Mouse (Mus musculus): ENCODE results near the gene Rapgef3.

Rapgef3 gene

GRCm38 (mm10) chr15:97791126-97791700, 23.4 kb upstream of the Rapgef3 start:
- no peak for DNase-seq

GRCm38 (mm10) chr15:97789761-97790505, 22.2 kb upstream of the Rapgef3 start:
- DNase-seq = peak; percentile 74

- DNase-seq = no peak
Observed at GRCm38 (mm10) chr15:97788821-97789220, 21.0 kb upstream of the Rapgef3 start.

GRCm38 (mm10) chr15:97787799-97788667, 20.3 kb upstream of the Rapgef3 start:
- DNase-seq = no peak

DNA sequence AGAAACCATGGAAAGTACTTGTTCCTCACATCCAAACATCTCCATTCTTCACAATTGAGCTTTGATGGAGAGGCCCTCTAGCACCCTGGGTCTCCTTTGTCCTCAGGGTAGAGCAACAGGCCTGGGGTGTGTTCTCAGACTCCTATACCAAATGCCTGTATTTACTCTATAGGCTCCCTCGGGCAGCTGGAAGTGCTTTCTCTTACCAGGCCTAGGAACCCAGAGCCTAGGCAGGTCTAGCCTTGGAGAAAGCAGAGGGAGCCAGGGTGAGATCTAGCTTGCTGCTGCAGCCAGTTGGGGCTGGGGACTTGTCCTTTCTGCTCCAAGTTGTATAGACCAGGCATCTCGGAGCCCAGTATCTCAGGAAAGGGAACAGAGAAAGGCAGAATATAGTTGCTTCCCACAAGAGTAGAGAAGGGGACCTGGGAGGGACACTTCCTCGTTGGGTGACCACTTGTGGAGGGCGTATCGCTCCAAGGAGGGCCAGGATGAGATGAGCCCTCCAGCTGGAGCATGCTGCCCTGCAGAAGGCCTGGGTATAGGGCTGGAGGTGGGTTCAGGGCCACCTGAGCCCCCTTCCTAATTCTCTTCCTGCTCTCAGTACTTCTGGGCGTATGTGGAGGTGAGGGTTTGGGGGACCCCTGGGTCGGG, 19.5 kb upstream of the Rapgef3 start:
- no peak for DNase-seq

DNA sequence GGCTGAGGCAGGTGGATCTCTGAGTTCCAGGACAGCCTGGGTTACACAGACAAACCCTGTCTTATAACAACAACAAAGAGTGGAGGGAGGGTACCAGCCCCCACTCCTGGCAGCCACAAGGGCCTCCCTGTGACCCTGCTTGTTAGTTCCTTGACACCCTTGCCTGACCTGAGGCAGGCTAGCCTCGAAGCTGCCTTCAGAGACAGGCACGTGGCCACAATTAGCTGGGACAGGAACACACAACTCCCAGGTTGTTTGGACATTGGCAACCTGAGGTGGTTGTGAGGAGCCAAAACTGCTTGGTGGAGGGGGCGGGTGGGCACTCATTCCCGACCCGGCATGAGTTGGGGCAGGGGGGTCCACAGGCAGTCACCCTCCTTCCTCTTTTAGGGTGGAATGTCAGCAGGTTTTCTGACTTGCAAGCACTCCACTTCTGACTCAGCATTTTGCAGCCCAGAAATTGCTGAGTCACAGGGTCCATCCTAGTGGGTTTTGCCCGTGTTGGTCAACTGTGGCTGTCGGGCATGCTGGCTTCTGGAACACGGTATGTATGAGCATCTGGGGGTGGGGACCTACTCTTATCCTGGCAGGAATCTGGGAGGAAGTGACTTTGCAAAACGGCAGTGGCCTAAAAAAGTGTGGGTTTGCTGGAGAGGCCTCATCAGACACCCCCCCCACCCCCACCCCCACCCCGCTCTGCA, 18.8 kb upstream of the Rapgef3 start:
- no peak for DNase-seq

- no peak for DNase-seq
Observed at GRCm38 (mm10) chr15:97785731-97786411, 18.1 kb upstream of the Rapgef3 start.

DNA sequence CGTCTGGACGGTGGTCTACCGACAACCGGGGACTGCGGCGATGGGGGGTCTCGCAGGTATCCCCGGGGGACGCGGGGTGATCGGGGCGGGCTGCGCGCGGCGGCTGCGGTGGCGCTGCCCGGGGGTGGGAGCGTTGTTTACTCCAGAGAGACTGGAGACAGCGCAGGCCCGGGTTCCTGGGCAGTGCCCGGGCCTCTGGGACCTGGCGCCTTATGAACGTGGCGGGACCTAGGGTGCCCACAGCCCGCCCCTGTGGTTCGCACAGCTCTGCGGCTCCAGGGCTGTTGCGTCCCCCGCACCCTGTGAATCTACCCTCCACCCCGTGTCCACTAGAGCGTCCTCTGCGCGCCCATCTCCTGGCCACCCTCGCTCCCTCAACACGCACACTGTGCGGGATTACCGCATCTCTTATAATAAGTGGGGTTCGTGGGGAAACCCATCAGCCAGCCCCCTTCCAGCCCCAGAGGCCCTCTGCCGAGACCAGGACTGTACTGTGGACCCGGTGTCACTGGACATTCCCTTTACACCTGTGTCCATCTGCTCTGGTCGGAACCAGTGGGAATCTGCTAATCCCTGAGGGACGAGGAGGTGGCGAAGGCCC, 16.9 kb upstream of the Rapgef3 start:
- peak; percentile 41 for DNase-seq

- peak; percentile 94 for DNase-seq
Observed at GRCm38 (mm10) chr15:97784092-97784559, 16.4 kb upstream of the Rapgef3 start.

GRCm38 (mm10) chr15:97782749-97783105, 15.0 kb upstream of the Rapgef3 start:
- DNase-seq = peak; percentile 88

- no peak for DNase-seq
Observed at GRCm38 (mm10) chr15:97781961-97782748, 14.4 kb upstream of the Rapgef3 start.

GRCm38 (mm10) chr15:97780611-97781031, 12.8 kb upstream of the Rapgef3 start:
- DNase-seq = peak; percentile 35

- DNase-seq = no peak
Observed at GRCm38 (mm10) chr15:97779576-97779975, 11.8 kb upstream of the Rapgef3 start.

GRCm38 (mm10) chr15:97778311-97779098, 10.7 kb upstream of the Rapgef3 start, which contains the start of gene Slc48a1:
TSS of gene Slc48a1 (plus strand) at chr15:97778520.
- peak; percentile 44 for DNase-seq

- DNase-seq = no peak
Observed at GRCm38 (mm10) chr15:97776919-97777318, 9.1 kb upstream of the Rapgef3 start.

GRCm38 (mm10) chr15:97776514-97776913, 8.7 kb upstream of the Rapgef3 start:
- peak; percentile 89 for DNase-seq

GRCm38 (mm10) chr15:97773961-97774370, 6.2 kb upstream of the Rapgef3 start:
- peak; percentile 46 for DNase-seq

DNA sequence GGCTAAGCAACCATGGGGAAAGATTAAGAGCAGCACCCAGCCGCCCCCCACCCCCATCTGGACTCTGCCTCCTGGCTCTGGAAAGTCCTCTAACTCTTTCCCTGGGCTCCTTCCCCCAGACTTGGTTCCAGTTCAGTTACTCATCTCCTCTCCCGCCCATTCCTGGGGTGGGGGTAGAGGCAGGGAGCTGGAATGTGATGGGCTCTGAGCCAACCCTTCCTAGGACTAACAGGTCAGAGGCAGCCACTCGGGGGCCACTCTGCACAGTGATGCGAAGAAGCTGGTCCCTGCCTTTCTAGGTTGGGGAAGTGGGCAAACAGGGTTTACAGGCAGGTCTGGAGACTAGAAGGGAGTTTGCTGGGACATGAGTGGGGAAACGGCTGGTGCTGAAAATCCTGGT, 5.3 kb upstream of the Rapgef3 start:
- DNase-seq = peak; percentile 89

- no peak for DNase-seq
Observed at GRCm38 (mm10) chr15:97770280-97770679, 2.5 kb upstream of the Rapgef3 start.
